Mouse (Mus musculus): Measurements from ENCODE around the gene Nsmce1.

Nsmce1 gene

DNA sequence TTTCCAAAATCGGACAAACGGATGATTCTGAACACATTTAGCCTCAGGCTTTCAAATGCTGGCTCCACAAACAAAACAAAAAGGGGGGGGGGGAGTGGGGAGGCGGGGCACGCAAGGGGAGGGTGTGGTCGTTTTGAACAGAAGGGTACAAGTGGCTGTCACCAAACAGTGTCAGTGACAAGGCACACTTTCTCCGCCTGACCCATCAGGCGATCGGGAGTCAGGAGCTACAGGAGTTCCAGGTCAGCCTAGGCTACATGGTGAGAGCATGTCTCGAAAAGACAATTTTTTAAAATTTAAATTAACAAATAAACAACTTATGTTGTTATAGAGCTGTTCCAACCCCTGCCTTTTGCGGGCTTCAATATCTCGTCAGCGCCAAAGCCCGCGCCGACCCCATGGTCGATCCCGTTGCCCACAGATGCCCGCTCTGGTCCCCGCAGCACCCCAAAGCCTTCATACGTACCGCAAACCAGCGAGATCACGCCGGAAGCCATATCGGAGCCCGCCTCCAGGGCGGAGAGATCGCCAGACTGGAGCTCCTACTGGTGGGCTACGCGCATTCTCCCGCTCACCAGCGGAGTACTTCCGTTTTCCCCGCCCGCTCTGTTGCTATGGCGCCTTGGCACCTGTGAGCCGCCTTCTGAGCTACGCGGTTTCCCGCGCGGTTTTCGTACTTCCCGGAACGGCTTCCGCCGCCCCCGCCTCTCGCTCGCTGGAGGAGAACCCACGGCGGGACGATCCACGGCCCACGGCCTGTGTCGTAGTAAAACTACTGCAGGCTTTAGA, at the start of gene Nsmce1:
TSS of gene Nsmce1 (minus strand) at position 650 of the 789 bp plus-strand sequence.
- DNase-seq (ENCODE audit: low spot score in 2 of 2): peak; percentile 98

DNA sequence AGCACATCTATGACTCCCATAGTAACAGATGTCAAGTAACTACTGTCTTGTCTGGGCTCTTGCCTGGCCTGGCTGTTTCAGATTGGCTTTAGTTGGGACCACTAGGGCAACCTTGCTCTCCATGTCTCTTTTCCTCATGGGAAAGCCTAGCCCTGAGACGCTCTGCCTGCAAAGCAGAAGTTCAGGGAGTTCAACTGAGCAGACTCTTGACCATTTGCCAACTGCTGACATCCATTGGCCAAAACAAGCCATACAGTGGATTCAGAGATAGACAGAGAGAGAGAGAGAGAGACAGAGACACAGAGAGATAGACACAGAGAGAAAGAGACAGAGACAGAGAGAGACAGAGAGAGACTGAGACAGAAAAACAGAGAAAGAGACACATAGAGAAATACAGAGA, 49.6 kb upstream of the Nsmce1 start:
- DNase-seq (ENCODE audit: low spot score in 2 of 2): no peak

DNA sequence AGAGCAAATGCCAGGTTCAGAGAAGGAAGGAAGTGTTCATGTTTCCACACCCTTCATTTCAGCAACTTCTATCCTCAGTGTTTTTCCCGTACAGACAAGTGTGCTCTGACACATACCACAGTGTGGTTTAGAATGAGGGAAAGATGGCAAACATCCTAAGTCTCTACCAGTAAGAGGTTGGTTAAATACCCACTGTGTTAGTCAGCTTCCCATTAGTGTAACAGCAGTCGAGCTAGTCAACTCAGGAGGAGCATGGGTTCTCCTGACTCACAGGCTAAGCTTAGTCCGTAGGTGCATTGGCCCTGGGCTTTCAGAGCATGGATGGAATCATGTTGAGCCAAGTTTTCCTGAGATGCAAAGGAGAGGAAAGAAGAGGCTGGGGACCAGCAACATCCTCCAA, 48.0 kb upstream of the Nsmce1 start:
- DNase-seq (ENCODE audit: low spot score in 2 of 2): no peak

DNA sequence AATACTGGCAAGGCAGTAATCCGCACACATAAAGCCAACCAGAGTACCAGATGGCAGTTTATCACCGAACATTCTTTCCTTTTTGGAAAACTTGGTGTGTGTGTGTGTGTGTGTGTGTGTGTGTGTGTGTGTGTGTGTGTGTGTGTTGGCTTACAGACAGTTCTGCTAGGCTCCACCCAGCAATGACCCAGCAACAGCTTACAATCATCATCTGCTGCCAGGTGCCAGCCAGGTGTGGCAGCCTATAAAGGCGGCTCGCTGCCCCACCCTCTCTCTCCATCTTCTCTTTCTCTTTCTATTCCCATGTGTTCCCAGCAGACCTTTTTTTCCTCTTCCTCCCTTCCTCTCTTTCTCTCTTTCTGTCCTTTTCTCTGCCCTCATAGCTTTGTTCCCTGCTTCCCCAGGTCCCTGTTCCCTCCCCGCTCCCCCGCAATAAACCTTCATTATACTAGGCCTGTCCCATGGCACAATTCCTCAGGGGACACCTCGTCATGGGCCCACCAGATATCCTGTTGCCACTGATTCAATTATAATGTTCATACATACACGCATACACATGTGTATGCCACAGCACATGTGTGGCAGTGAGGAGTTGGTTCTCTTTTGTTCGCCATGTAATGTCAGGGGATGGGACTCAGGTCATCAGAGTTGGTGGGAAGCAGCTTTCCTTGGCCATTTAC, 36.6 kb upstream of the Nsmce1 start:
- no peak for DNase-seq (ENCODE audit: low spot score in 2 of 2)

DNA sequence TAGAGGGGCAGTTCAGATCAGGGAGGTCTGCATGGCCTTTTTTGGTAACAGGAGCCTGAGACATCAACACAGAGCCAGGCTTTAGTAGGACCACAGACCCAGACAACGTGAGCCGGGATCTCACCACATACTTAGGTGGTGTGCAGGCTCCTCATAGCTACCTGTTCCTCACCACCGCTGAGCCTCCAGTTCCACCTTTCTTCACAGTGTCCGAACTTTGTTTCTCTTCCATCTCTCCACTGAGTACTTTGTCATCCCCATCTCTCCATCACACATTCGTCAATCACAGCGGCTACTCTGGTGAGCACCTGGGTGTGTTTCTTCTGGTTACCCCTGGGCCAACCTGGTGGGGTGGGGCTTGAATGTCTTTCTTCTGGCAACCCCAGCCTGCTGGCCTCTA, 35.8 kb upstream of the Nsmce1 start:
- no peak for DNase-seq (ENCODE audit: low spot score in 2 of 2)

DNA sequence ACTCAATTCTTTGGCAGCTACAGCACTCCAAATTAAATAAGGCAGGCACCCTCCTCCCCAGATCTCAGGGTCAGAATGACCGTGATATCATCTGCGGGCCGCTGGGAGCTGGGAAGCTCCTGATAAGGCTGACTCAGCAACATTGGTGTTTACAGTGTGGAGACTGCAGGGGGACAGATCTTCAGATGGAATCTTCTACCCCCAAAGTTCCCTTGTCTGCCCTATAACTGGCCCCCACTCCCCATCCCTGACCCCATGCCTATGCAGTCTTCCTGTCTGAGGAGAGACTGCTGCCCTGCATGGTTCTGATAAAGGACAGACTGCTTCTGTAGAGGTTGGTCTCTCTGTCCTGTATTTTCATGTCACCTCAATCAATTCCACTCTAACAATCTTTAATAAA, 31.7 kb upstream of the Nsmce1 start:
- DNase-seq (ENCODE audit: low spot score in 2 of 2): no peak

DNA sequence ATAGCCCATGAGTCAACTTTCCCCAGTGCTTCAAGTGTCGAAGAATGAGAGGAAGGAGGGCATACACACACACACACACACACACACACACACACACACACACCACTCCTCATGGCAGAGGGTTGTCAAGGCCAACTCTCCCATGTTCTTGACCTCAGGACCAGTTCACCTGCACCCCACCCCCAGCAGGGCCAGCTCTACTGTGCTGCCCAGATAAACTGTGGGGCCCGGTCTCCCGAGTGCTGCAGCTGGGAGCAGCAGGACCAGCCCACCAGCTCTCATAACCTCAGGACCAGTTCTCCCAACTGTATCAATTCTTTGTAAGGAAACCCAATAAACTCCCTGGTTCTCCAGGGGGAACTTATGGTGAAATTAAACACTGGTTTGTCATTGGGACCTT, 28.3 kb upstream of the Nsmce1 start:
- DNase-seq (ENCODE audit: low spot score in 2 of 2): no peak

DNA sequence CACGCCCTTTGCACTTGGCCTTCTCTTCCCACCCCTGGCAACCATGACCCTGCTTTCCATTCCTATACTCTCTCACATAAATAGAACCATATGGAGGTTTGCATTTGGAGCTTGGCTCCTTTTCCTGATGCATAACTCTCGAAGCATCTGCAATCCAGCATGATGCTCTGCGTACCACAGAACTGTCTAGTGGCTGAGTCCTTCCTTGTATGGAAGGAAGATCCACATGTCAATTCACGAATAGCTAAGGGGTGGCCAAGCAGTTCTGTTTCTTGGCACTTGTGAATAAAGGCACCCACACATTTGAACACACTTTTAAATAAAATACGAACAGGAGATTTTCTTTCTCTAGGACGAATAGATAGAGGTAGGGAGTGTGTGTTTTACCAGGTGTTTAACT, 26.1 kb upstream of the Nsmce1 start:
- no peak for DNase-seq (ENCODE audit: low spot score in 2 of 2)

DNA sequence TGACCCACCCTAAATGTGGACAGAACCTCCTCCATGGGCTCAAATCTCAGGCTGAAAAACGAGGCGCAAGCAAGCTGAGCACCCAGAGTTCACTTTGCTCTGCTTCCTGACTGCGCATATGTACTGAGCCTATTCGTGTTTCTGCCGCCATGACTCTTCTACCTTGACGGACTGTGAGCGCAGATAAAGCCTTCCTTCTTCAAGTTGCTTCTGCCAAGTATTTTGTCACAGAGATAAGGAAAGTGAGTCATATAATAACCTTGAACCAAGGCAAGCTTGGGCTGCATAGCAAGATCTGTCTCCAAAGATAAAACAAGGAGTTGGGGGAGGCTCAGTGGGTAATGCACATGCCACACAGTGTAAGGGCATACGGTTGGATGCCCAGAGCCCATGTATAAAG, 25.3 kb upstream of the Nsmce1 start:
- no peak for DNase-seq (ENCODE audit: low spot score in 2 of 2)

DNA sequence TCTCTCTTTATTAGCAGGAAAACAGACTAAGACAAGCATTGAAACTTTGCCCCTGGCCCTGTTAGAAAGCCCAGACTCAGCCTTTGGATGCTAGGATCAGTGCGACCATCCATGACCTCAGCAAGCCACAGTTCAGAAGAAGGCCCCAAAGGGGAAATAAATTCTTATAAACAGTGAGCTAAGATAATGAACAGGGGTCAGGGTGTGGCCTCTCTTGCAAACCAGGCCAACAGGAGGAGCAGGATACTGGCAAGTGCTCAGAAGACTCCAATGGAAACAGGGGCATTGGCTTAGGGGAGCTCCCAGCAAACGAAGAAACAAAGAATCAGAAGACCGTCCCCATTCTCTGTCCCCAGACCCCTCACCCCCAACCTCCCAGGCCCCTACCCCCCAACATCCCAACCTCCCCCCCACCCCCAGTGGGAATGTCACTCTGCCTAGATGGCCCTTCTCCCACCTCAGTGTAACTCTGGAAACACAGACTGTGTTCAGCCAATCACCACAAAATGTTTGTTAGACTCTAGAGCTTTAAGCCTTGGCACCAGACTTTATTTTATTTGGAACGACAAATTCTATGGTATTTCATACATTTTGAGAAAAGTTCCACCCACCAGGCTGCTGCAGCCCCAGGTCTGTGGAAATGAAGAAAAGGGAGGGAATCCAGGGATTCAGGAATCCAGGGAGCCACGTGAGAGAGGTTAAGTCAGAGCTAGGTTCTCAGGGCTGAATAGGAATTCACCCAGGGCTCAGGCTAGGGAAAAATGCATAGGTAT, 23.9 kb upstream of the Nsmce1 start:
- DNase-seq (ENCODE audit: low spot score in 2 of 2): no peak

DNA sequence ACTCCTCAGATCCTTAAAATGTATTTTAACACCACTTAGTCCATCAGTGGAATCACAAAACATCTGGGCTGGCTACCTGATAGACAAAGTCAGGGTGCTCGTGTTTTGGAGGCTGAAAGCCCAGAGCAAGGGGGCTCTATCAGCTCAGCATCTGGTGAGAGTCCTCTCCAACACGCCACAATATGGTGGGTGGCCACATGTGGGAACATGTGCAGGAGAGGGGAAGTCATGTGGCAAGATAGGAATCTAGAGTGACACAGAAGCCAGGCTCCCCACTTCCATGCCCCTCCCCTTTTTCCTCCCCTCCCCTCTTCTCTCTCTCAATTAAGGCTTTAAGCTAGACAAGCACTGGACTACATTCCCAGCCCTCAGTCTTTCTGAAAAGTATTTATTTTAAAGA, 20.5 kb upstream of the Nsmce1 start:
- no peak for DNase-seq (ENCODE audit: low spot score in 2 of 2)

DNA sequence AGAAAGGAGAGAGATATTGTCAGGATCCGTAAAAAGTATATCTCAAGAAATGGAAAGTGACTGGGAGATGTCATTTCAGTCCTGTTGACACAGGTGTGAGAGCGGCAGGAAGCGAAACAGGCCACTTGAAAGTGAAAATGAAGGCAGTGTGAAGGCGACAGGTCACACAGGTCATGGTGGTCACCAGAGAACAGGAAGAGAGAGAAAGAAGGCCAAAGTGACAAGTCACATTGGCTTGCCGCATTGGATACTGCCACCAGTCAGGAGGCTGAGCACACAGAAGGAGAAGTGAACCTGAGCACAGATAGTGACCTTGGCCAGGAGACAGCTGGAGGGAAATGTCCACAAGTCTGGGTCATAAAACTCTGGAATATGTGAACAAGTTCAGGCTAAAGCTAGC, 20.0 kb upstream of the Nsmce1 start:
- DNase-seq (ENCODE audit: low spot score in 2 of 2): no peak

DNA sequence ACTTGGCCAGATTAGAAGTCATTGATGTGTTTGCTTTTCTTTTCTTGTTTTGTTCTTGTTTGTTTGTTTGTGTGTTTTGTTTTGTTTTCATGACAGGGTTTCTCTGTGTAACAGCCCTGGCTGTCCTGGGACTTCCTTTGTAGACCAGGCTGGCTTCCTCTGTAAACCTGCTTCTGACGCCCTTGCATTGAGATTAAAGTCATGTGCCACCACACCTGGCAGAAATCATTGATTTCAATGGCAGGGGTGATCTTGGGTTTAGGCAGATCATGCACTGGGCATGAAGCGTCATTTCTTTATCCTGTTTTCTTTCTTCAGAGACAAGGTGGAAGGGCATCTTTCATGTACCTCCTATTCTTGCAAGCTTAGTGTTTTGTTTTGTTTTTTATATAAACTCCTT, 15.9 kb upstream of the Nsmce1 start:
- no peak for DNase-seq (ENCODE audit: low spot score in 2 of 2)

DNA sequence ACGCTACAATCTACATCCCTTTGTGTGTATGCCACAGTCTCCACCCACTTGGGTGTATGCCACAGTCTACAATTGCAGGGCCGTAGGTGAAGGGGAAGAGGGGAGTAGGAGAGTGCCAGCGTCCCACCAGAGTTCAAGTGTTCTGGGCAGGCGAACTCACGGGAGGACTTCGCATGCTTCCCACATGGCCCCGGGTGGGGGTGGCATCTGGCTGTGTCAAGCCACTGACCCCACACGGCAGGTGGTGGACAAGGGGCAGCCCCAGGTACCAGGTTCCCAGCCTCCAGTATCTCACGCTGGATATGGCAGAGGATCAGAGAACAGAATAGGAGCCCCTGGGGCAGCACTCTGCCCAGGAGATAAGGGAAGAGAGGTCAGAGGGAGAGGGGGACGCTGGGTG, 14.2 kb upstream of the Nsmce1 start:
- no peak for DNase-seq (ENCODE audit: low spot score in 2 of 2)

DNA sequence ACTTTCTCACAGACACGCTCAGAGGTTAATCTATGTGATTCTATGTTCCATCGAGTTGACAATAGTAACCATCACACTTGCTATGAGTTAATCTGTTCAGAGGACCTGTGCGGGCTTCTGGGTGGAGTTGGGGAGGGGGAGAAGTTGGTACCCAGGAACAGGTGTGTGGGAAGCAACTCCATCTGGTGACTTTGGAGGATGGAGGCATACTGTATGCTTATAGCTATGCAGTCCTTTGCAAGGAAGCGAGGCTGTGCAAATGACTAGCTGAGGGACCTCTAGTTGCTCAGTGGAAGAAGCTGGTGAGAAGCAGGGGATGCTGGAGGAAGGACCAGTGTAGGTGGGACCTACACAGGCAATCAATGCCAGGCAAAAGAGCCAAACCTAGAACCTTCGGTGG, 13.2 kb upstream of the Nsmce1 start:
- no peak for DNase-seq (ENCODE audit: low spot score in 2 of 2)

DNA sequence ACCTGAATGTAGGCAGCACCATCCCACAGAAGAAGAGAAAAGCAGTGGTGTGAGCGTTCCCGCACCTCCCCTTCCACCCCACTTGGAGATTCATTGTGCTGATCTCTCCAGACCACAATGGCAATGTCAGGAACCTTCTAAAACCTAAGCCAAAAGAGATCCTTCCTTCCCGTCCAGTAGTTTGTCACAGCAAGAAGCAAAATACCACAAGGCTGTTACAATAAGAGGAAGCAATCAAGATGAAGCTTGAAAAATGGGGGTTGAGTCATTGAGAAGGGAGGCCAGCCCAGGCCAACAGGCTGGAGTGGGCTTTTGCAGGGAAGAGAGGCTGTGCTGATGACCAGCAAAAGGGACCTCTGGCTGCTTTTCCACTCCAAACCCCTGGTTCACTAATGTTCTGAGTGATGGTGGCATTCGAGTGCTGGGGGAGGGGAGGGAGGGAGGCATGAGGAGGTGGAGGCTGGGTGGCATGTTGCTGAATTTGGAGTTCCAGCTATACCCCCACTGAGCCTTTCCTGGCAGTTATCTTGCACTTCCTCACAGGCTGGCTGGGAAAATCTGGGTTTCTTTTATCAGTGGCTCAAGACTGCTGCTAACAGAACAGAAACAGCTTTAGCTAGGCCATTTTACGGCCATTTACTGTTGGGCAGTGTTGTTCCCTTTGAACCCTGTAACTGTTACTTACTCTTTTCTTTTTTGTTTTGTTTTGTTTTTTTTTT, 12.1 kb upstream of the Nsmce1 start:
- no peak for DNase-seq (ENCODE audit: low spot score in 2 of 2)

DNA sequence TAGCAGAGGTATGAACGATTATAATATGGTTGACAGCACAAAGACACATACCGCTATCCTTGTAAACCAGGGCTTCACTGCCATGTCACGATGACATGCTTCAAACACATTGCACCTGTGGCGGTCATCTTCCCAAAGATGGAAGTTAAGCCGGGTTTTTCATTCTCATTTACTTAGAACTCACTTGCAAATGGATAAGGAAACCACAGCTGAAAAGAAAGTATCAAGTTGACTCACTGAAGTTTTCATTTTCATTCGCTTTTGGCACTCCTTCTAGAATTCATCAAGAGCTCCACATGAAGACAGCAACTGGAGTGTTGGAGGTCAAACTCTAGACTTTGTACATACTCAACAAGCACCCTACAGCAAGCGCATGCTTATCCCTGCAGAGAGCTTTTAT, 9.5 kb upstream of the Nsmce1 start:
- no peak for DNase-seq (ENCODE audit: low spot score in 2 of 2)

DNA sequence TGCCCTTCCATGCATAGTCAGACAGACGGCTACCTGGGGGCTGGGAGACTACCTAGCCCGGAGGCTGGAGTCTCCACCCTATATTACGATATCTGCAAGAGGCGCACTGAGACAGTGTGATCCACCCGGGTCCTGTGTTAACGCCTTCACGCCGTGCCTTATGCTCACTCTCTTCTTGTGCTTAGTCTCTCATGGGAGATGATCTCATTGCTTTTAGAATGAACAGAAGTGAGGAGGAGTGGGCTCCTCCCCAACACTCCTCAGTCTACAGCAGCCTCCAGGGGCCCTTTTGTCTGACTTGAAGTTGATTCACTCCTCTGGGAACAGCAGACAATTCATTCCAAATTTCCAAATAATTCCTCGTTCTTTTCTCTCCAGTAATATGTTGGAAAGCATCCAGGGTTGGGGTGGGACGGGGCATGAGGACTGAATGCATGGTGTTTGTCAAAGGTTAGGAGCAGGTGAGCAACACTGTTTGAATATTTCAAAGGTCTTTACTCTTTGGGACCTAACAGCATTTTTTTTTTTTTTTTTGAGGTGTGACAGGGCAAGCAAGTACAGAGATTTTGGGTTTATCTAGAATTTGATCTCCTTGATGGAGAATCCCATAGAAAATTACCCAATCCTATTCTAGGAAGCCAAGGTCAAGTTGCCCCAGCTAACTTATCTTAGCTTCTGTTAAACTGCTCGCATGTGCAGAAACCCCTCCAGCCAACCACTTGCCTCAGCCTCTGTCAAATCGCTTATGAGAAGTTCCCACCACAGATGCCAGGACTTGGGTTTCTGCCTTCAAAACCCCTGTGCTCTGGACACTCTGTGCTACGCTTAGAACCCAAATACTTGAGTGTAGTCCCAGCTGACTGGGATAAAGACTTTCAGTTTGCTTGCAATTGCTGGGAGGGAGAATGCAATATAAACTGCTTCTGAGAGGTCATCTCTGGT, 8.8 kb upstream of the Nsmce1 start:
- no peak for DNase-seq (ENCODE audit: low spot score in 2 of 2)

DNA sequence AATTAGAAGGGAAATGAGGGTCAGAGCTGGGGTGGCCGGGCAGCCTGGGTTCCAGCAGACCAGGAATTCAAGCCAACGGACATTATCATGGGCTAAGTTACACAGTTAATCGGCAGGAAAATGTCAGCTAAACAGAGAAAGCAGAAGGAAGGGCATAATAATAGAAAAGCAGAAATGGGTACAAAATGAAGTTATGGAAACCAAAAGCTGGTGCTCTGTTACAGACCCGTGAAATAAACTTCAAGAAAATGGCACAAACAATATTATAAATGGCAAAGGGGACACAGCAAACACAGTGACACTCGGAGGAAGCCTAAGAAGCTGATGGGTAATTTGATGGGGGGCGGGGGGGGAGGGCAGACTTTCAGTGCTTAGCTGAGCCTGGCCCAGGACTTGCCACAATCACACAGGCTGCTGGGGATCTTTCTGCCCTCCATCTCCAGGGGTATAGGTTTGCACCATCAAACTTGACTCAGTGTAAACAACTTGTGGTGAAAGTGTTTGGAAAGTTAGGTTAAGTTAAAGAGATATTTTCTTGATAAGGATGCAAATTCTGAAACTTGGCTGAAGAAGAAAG, 4.6 kb upstream of the Nsmce1 start:
- DNase-seq (ENCODE audit: low spot score in 2 of 2): peak; percentile 37 to 57

DNA sequence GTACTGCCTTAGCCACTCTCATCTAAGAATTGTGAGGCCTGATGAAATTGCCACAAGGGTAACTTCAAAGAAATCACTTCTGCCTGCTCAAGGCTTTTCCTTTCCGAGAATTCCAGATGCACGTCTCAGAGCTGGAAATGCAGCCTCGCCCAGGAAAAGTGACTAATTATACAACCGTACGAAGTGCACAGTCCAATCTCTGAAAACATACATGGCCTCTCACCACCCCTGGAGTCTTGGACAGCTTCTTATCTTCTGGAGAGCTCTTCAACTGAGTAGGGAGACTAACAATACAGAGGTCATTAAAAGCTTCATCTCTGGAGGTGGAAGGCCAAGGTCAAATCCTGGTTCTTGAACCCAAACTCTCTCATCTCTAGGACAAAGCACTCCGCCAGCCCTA, 1.2 kb upstream of the Nsmce1 start:
- no peak for DNase-seq (ENCODE audit: low spot score in 2 of 2)

DNA sequence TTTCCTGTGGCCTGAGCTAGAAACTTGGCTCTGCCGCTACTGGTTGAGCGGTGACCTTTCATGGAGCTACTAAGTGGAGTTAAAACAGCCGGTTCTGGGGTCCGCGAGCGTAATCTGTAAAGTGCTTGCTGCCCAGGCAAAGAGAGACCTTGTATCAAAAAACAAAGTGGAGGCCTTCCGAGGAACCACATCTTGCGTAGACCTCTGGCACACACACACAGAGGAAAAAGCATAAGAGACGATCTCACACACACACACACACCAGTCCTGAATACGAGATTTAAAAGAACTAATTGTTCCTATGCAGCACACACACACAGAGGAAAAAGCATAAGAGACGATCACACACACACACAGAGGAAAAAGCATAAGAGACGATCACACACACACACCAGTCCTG, 364 bp upstream of the Nsmce1 start:
- DNase-seq (ENCODE audit: low spot score in 2 of 2): no peak

Measured in spleen, postnatal 36 days (tissue).